Mouse (Mus musculus) 3T3-L1 (cell line): ENCODE measurements around the gene Panx3.
A peak's percentile ranks its signal among the peaks of the same experiment; 100 is the strongest.

Experiments used
- DNase-seq: peaks from one replicate; pipeline ENCODE4 v3.0.0-alpha.2; 2015; ENCODE audit warnings: low read depth, low spot score

Gene Panx3

GRCm38 (mm10) chr9:37634269-37634668, 34.8 kb downstream of the Panx3 start:
- DNase-seq: no peak

GRCm38 (mm10) chr9:37632305-37632704, 36.7 kb downstream of the Panx3 start:
- DNase-seq: no peak

GRCm38 (mm10) chr9:37629941-37630340, 39.1 kb downstream of the Panx3 start:
- no peak for DNase-seq

- no peak for DNase-seq
Measured at GRCm38 (mm10) chr9:37628581-37628980, 40.5 kb downstream of the Panx3 start.

- no peak for DNase-seq
Measured at GRCm38 (mm10) chr9:37627263-37627662, 41.8 kb downstream of the Panx3 start.

GRCm38 (mm10) chr9:37626103-37626567, 42.9 kb downstream of the Panx3 start:
- DNase-seq: no peak

- DNase-seq: no peak
Measured at GRCm38 (mm10) chr9:37625641-37626040, 43.4 kb downstream of the Panx3 start.

- no peak for DNase-seq
Measured at GRCm38 (mm10) chr9:37625129-37625528, 43.9 kb downstream of the Panx3 start.

GRCm38 (mm10) chr9:37624502-37624901, 44.5 kb downstream of the Panx3 start:
- DNase-seq: no peak

- no peak for DNase-seq
Measured at GRCm38 (mm10) chr9:37623981-37624380, 45.1 kb downstream of the Panx3 start.

GRCm38 (mm10) chr9:37621290-37621689, 47.7 kb downstream of the Panx3 start:
- no peak for DNase-seq

GRCm38 (mm10) chr9:37616770-37617169, 52.3 kb downstream of the Panx3 start:
- peak; percentile 56 for DNase-seq

- DNase-seq: no peak
Measured at GRCm38 (mm10) chr9:37615220-37615619, 53.8 kb downstream of the Panx3 start.

GRCm38 (mm10) chr9:37614316-37614715, 54.7 kb downstream of the Panx3 start:
- DNase-seq: no peak

GRCm38 (mm10) chr9:37613911-37614280, 55.1 kb downstream of the Panx3 start:
- DNase-seq: no peak

GRCm38 (mm10) chr9:37613182-37613910, 55.7 kb downstream of the Panx3 start, which contains the start of gene Spa17:
TSS of gene Spa17 (minus strand) at chr9:37613722.
- DNase-seq: peak; percentile 89
